Mouse (Mus musculus): ENCODE data around the gene Gabrb2. TPM values are rescaled to one million over a fixed set of nuclear protein-coding genes. Genes with fewer than 3 reads are reported as not detected.

Gabrb2 gene
- polyA plus RNA-seq, 1 experiment from 2014 or later = 0.16 TPM

GRCm38 (mm10) chr11:42535861-42536260 is 116.3 kb downstream of the Gabrb2 start:
- no peak overlapping the region for H3K9ac ChIP-seq
- no peak overlapping the region for H3K4me3 ChIP-seq (replicated peaks)
- no peak overlapping the region for H3K4me2 ChIP-seq
- no peak overlapping the region for H3K27ac ChIP-seq
- no peak for ATAC-seq (ENCODE audit: low read depth)
- no peaks in the 10 kb centered on the region for H3K4me1 ChIP-seq (replicated peaks)
- no peaks in the 10 kb centered on the region for H3K36me3 ChIP-seq
- no peaks in the 10 kb centered on the region for H3K9me3 ChIP-seq (replicated peaks)
- WGBS (ENCODE audit: insufficient replicate concordance) = 55% methylated on average over 1 of the region's 1 CpGs
- no peak for DNase-seq
- no peaks in the 10 kb centered on the region for H3K27me3 ChIP-seq

GRCm38 (mm10) chr11:42542861-42543260 is 123.3 kb downstream of the Gabrb2 start:
- no peak overlapping the region for H3K27ac ChIP-seq
- no peaks in the 10 kb centered on the region for H3K4me1 ChIP-seq (replicated peaks)
- H3K9me3 ChIP-seq (replicated peaks) = no peaks in the 10 kb centered on the region
- H3K27me3 ChIP-seq = no peaks in the 10 kb centered on the region
- ATAC-seq (ENCODE audit: low read depth) (no peak), DNase-seq (no peak)
- no peaks in the 10 kb centered on the region for H3K36me3 ChIP-seq
- H3K4me3 ChIP-seq (replicated peaks) = no peak overlapping the region
- no peak overlapping the region for H3K4me2 ChIP-seq
- no peak overlapping the region for H3K9ac ChIP-seq
- WGBS (ENCODE audit: insufficient replicate concordance) = 60% methylated on average over 2 of the region's 2 CpGs

GRCm38 (mm10) chr11:42566023-42566422 is 146.5 kb downstream of the Gabrb2 start:
- H3K4me1 ChIP-seq (replicated peaks) = no peaks in the 10 kb centered on the region
- H3K9ac ChIP-seq = no peak overlapping the region
- no peaks in the 10 kb centered on the region for H3K27me3 ChIP-seq
- WGBS (ENCODE audit: insufficient replicate concordance) = 56% methylated on average over 5 of the region's 5 CpGs
- no peak for DNase-seq
- no peaks in the 10 kb centered on the region for H3K36me3 ChIP-seq
- H3K4me3 ChIP-seq (replicated peaks) = no peak overlapping the region
- ATAC-seq (ENCODE audit: low read depth) = no peak
- no peak overlapping the region for H3K27ac ChIP-seq
- no peak overlapping the region for H3K4me2 ChIP-seq
- H3K9me3 ChIP-seq (replicated peaks) = no peaks in the 10 kb centered on the region

GRCm38 (mm10) chr11:42571467-42571866 is 151.9 kb downstream of the Gabrb2 start:
- H3K27me3 ChIP-seq = no peaks in the 10 kb centered on the region
- whole genome bisulfite sequencing (ENCODE audit: insufficient replicate concordance) = 57% methylated on average over 4 of the region's 4 CpGs
- H3K27ac ChIP-seq = no peak overlapping the region
- H3K9ac ChIP-seq = no peak overlapping the region
- ATAC-seq (ENCODE audit: low read depth) = no peak
- no peak for DNase-seq
- no peaks in the 10 kb centered on the region for H3K9me3 ChIP-seq (replicated peaks)
- no peak overlapping the region for H3K4me2 ChIP-seq
- H3K36me3 ChIP-seq = no peaks in the 10 kb centered on the region
- H3K4me1 ChIP-seq (replicated peaks) = no peaks in the 10 kb centered on the region
- H3K4me3 ChIP-seq (replicated peaks) = no peak overlapping the region

GRCm38 (mm10) chr11:42575146-42575873 is 155.8 kb downstream of the Gabrb2 start:
- no peaks in the 10 kb centered on the region for H3K27me3 ChIP-seq
- no peaks in the 10 kb centered on the region for H3K9me3 ChIP-seq (replicated peaks)
- no peaks in the 10 kb centered on the region for H3K36me3 ChIP-seq
- H3K9ac ChIP-seq = no peak overlapping the region
- no peak overlapping the region for H3K4me2 ChIP-seq
- no peak overlapping the region for H3K4me3 ChIP-seq (replicated peaks)
- ATAC-seq (ENCODE audit: low read depth) (no peak), DNase-seq (no peak)
- WGBS (ENCODE audit: insufficient replicate concordance) = 53% methylated on average over 3 of the region's 3 CpGs
- no peak overlapping the region for H3K27ac ChIP-seq
- no peaks in the 10 kb centered on the region for H3K4me1 ChIP-seq (replicated peaks)

GRCm38 (mm10) chr11:42579804-42580203 is 160.2 kb downstream of the Gabrb2 start:
- no peak for ATAC-seq (ENCODE audit: low read depth)
- Histone ChIP-seq H3K9ac (no peak overlapping the region), H3K9me3 (replicated peaks) (no peaks in the 10 kb centered on the region), H3K27me3 (no peaks in the 10 kb centered on the region), H3K27ac (no peak overlapping the region), H3K36me3 (no peaks in the 10 kb centered on the region), H3K4me1 (replicated peaks) (no peaks in the 10 kb centered on the region), H3K4me2 (no peak overlapping the region), H3K4me3 (replicated peaks) (no peak overlapping the region)
- DNase-seq = no peak
- WGBS (ENCODE audit: insufficient replicate concordance) = 48% methylated on average over 6 of the region's 6 CpGs

- DNase-seq = no peak
- H3K27me3 ChIP-seq = no peaks in the 10 kb centered on the region
- no peak for ATAC-seq (ENCODE audit: low read depth)
- no peak overlapping the region for H3K9ac ChIP-seq
- 64% methylated on average over 4 of the region's 4 CpGs for WGBS (ENCODE audit: insufficient replicate concordance)
- no peaks in the 10 kb centered on the region for H3K4me1 ChIP-seq (replicated peaks)
- no peaks in the 10 kb centered on the region for H3K36me3 ChIP-seq
- no peak overlapping the region for H3K27ac ChIP-seq
- no peak overlapping the region for H3K4me3 ChIP-seq (replicated peaks)
- H3K9me3 ChIP-seq (replicated peaks) = no peaks in the 10 kb centered on the region
- H3K4me2 ChIP-seq = no peak overlapping the region
Observed at GRCm38 (mm10) chr11:42581123-42581522, 161.6 kb downstream of the Gabrb2 start.

GRCm38 (mm10) chr11:42581753-42582152 is 162.2 kb downstream of the Gabrb2 start:
- ATAC-seq (ENCODE audit: low read depth) = no peak
- H3K27ac ChIP-seq = no peak overlapping the region
- H3K36me3 ChIP-seq = no peaks in the 10 kb centered on the region
- H3K4me2 ChIP-seq = no peak overlapping the region
- H3K9ac ChIP-seq = no peak overlapping the region
- H3K4me1 ChIP-seq (replicated peaks) = no peaks in the 10 kb centered on the region
- no peaks in the 10 kb centered on the region for H3K27me3 ChIP-seq
- H3K4me3 ChIP-seq (replicated peaks) = no peak overlapping the region
- no peaks in the 10 kb centered on the region for H3K9me3 ChIP-seq (replicated peaks)
- no peak for DNase-seq

GRCm38 (mm10) chr11:42592418-42592817 is 172.9 kb downstream of the Gabrb2 start:
- H3K27me3 ChIP-seq = no peaks in the 10 kb centered on the region
- H3K4me1 ChIP-seq (replicated peaks) = no peaks in the 10 kb centered on the region
- DNase-seq (no peak), ATAC-seq (ENCODE audit: low read depth) (no peak)
- no peaks in the 10 kb centered on the region for H3K36me3 ChIP-seq
- H3K4me3 ChIP-seq (replicated peaks) = no peak overlapping the region
- no peak overlapping the region for H3K9ac ChIP-seq
- H3K9me3 ChIP-seq (replicated peaks) = no peaks in the 10 kb centered on the region
- 66% methylated on average over 3 of the region's 3 CpGs for WGBS (ENCODE audit: insufficient replicate concordance)
- H3K27ac ChIP-seq = no peak overlapping the region
- H3K4me2 ChIP-seq = no peak overlapping the region

GRCm38 (mm10) chr11:42606225-42606624 is 186.7 kb downstream of the Gabrb2 start:
- H3K9ac ChIP-seq = no peak overlapping the region
- H3K4me1 ChIP-seq (replicated peaks) = no peaks in the 10 kb centered on the region
- DNase-seq = no peak
- H3K27me3 ChIP-seq = no peaks in the 10 kb centered on the region
- no peak for ATAC-seq (ENCODE audit: low read depth)
- no peak overlapping the region for H3K4me3 ChIP-seq (replicated peaks)
- H3K9me3 ChIP-seq (replicated peaks) = no peaks in the 10 kb centered on the region
- WGBS (ENCODE audit: insufficient replicate concordance) = 55% methylated on average over 1 of the region's 1 CpGs
- H3K4me2 ChIP-seq = no peak overlapping the region
- H3K36me3 ChIP-seq = no peaks in the 10 kb centered on the region
- no peak overlapping the region for H3K27ac ChIP-seq

- no peaks in the 10 kb centered on the region for H3K9me3 ChIP-seq (replicated peaks)
- 64% methylated on average over 3 of the region's 3 CpGs for WGBS (ENCODE audit: insufficient replicate concordance)
- no peaks in the 10 kb centered on the region for H3K4me1 ChIP-seq (replicated peaks)
- H3K36me3 ChIP-seq = no peaks in the 10 kb centered on the region
- DNase-seq = no peak
- ATAC-seq (ENCODE audit: low read depth) = no peak
- no peak overlapping the region for H3K4me3 ChIP-seq (replicated peaks)
- H3K4me2 ChIP-seq = no peak overlapping the region
- no peaks in the 10 kb centered on the region for H3K27me3 ChIP-seq
- no peak overlapping the region for H3K9ac ChIP-seq
- no peak overlapping the region for H3K27ac ChIP-seq
Observed at GRCm38 (mm10) chr11:42609128-42609763, 189.7 kb downstream of the Gabrb2 start.

GRCm38 (mm10) chr11:42618195-42618594 is 198.6 kb downstream of the Gabrb2 start:
- H3K9ac ChIP-seq = no peak overlapping the region
- no peaks in the 10 kb centered on the region for H3K4me1 ChIP-seq (replicated peaks)
- no peak overlapping the region for H3K27ac ChIP-seq
- H3K36me3 ChIP-seq = no peaks in the 10 kb centered on the region
- no peak overlapping the region for H3K4me2 ChIP-seq
- no peak overlapping the region for H3K4me3 ChIP-seq (replicated peaks)
- DNase-seq = no peak
- H3K27me3 ChIP-seq = no peaks in the 10 kb centered on the region
- no peak for ATAC-seq (ENCODE audit: low read depth)
- no peaks in the 10 kb centered on the region for H3K9me3 ChIP-seq (replicated peaks)
- 67% methylated on average over 2 of the region's 2 CpGs for WGBS (ENCODE audit: insufficient replicate concordance)
